Mouse (Mus musculus) brain, embryonic 18.5 days (tissue): ENCODE results near the gene Olfr693.
"Not testable (repeated sequence)": the region's sequence is repeated elsewhere in the genome, so short reads cannot be mapped to it uniquely, and the experiment has no call there.

ENCODE experiments used
- DNase-seq: peaks from one replicate; pipeline ENCODE4 v3.0.0-alpha.2; 2012; ENCODE audit warnings: low read depth, low spot score

Olfr693 gene

GRCm38 (mm10) chr7:106680484-106680883 lies at the start of gene Olfr693:
Gene Olfr693, minus strand, starts transcription at chr7:106680584.
- no peak for DNase-seq

GRCm38 (mm10) chr7:106725654-106726053 lies 45.3 kb upstream of the Olfr693 start:
- DNase-seq = not testable (repeated sequence)

GRCm38 (mm10) chr7:106716296-106716695 lies 35.9 kb upstream of the Olfr693 start, which contains the start of gene Olfr695:
Gene Olfr695, minus strand, starts transcription at chr7:106716396.
- DNase-seq = no peak

- DNase-seq = no peak
Observed at GRCm38 (mm10) chr7:106711463-106711862, 31.1 kb upstream of the Olfr693 start.

GRCm38 (mm10) chr7:106707705-106708104 lies 27.3 kb upstream of the Olfr693 start:
- DNase-seq = not testable (repeated sequence)

GRCm38 (mm10) chr7:106696891-106697290 lies 16.5 kb upstream of the Olfr693 start:
- DNase-seq = no peak

GRCm38 (mm10) chr7:106692976-106693375 lies 12.6 kb upstream of the Olfr693 start:
- no peak for DNase-seq

- no peak for DNase-seq
Observed at GRCm38 (mm10) chr7:106691714-106692113, 11.3 kb upstream of the Olfr693 start, which contains the start of gene Olfr694. Gene Olfr694, minus strand, starts transcription at chr7:106691814.

GRCm38 (mm10) chr7:106685382-106685781 lies 5.0 kb upstream of the Olfr693 start:
- DNase-seq = no peak

- DNase-seq = no peak
Observed at GRCm38 (mm10) chr7:106652344-106652652, 28.1 kb downstream of the Olfr693 start.

GRCm38 (mm10) chr7:106651555-106652343 lies 28.6 kb downstream of the Olfr693 start:
- DNase-seq = no peak

- DNase-seq = no peak
Observed at GRCm38 (mm10) chr7:106649774-106650173, 30.6 kb downstream of the Olfr693 start.

- no peak for DNase-seq
Observed at GRCm38 (mm10) chr7:106645261-106645660, 35.1 kb downstream of the Olfr693 start.

GRCm38 (mm10) chr7:106644222-106644870 lies 36.0 kb downstream of the Olfr693 start:
- no peak for DNase-seq

- no peak for DNase-seq
Observed at GRCm38 (mm10) chr7:106640839-106641238, 39.5 kb downstream of the Olfr693 start.

- DNase-seq = no peak
Observed at GRCm38 (mm10) chr7:106635560-106635959, 44.8 kb downstream of the Olfr693 start.
